Mouse (Mus musculus): ENCODE measurements around the gene Gm9936. TPM values are rescaled to one million over a fixed set of nuclear protein-coding genes. Genes with fewer than 3 reads are reported as not detected.
"Not testable (repeated sequence)": the region's sequence is repeated elsewhere in the genome, so short reads cannot be mapped to it uniquely, and the experiment has no call there.

Gm9936 gene
- total and polyA plus RNA-seq, 3 experiments = 0.22 TPM; not detected in 2

DNA sequence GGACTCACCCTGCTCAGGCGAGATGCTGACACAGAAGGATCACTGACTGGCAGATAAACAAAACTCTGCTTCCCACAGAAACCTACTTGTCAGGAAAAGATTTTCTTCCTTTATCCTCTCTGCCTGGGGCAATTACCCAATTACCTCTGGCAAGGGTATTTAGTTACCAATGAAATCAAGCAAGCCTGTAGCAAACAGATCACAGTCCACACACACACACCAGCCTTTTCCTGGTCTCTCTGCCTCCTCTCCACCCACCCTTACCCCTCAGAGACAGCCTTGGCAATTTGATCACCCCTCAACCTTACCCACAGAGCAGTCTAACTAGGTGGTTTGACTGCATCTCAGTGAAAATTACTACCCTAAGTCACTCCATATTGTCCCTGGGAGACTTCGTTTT is 30.5 kb upstream of the Gm9936 start:
- no peak for DNase-seq (ENCODE audit: low spot score)
- Histone ChIP-seq H3K9me3 (replicated peaks) (no peaks in the 10 kb centered on the region), H3K27me3 (ENCODE audit: insufficient read depth, low read length) (peaks cover 27% of the 10 kb centered on the region), H3K4me1 (ENCODE audit: insufficient read depth, low read depth, low read length) (no peaks in the 10 kb centered on the region), H3K4me3 (ENCODE audit: low read depth, low read length) (no peak overlapping the region), H3K36me3 (replicated peaks) (no peaks in the 10 kb centered on the region)
- ATAC-seq (ENCODE audit: extremely low read depth, insufficient number of reproducible peaks, low FRiP score, poor library complexity, severe bottlenecking) = no peak
- TF ChIP-seq CTCF (IDR thresholded peaks at IDR 0.05; ENCODE audit: low read depth, low read length) (no peak), GATA2 (IDR thresholded peaks at IDR 0.05; ENCODE audit: borderline replicate concordance, low read depth, low read length) (no peak), TAL1 (conservative IDR thresholded peaks at IDR 0.05; ENCODE audit: low read depth, low read length) (no peak), POLR2AphosphoS5 (IDR thresholded peaks at IDR 0.05; ENCODE audit: insufficient replicate concordance, low read depth, low read length) (no peak), GATA1 (IDR thresholded peaks at IDR 0.05; ENCODE audit: borderline replicate concordance, low read length) (no peak)

DNA sequence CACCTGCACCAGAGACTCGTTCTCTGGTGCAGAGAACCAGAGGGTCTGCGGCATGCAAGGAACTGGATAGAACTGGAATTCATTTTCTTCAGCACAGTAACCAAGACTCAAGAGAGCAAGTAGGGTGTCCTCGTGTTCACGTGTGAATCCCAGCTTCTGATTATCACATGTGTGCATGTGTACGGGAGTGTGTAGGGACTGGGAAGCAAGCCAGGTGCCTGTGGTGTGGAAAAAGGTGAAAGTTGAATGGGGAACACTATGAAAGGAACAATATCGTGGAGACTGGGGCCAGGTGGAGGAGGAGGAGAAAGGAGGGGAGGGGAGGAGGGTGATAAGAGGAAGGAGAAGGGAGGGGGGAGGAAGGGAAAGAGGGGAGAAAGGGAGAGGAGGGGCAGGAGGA is 28.3 kb upstream of the Gm9936 start:
- ATAC-seq (ENCODE audit: extremely low read depth, insufficient number of reproducible peaks, low FRiP score, poor library complexity, severe bottlenecking) (no peak), DNase-seq (ENCODE audit: low spot score) (no peak)
- Histone ChIP-seq H3K4me3 (ENCODE audit: low read depth, low read length) (no peak overlapping the region), H3K4me1 (ENCODE audit: insufficient read depth, low read depth, low read length) (no peaks in the 10 kb centered on the region), H3K9me3 (replicated peaks) (no peaks in the 10 kb centered on the region), H3K36me3 (replicated peaks) (no peaks in the 10 kb centered on the region), H3K27me3 (ENCODE audit: insufficient read depth, low read length) (peaks cover 34% of the 10 kb centered on the region)
- no peak for TF ChIP-seq TAL1 (conservative IDR thresholded peaks at IDR 0.05; ENCODE audit: low read depth, low read length)
- no peak for TF ChIP-seq GATA2 (IDR thresholded peaks at IDR 0.05; ENCODE audit: borderline replicate concordance, low read depth, low read length)
- TF ChIP-seq POLR2AphosphoS5 (IDR thresholded peaks at IDR 0.05; ENCODE audit: insufficient replicate concordance, low read depth, low read length) = no peak
- no peak for TF ChIP-seq GATA1 (IDR thresholded peaks at IDR 0.05; ENCODE audit: borderline replicate concordance, low read length)
- no peak for TF ChIP-seq CTCF (IDR thresholded peaks at IDR 0.05; ENCODE audit: low read depth, low read length)

DNA sequence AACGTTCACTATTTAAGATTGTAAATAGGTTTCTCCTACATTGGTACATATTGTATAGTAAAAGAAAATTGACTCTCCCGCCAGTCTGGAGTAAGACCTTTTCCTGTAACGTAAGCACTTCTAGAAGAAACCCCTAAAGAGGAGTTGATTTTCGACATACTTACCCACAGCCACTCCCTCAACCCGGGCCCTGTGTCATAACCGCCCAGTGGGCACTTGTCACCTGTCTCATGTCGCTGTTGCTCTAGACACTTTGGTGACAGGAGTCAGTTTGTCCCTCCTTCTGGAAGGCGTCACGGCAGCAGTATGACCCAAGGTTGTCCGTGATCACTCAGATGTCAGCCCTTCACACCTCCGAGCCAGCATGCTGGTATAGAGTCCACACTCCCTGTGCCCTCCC is 24.5 kb upstream of the Gm9936 start:
- TF ChIP-seq GATA2 (IDR thresholded peaks at IDR 0.05; ENCODE audit: borderline replicate concordance, low read depth, low read length) (no peak), POLR2AphosphoS5 (IDR thresholded peaks at IDR 0.05; ENCODE audit: insufficient replicate concordance, low read depth, low read length) (no peak), TAL1 (conservative IDR thresholded peaks at IDR 0.05; ENCODE audit: low read depth, low read length) (no peak), CTCF (IDR thresholded peaks at IDR 0.05; ENCODE audit: low read depth, low read length) (no peak), GATA1 (IDR thresholded peaks at IDR 0.05; ENCODE audit: borderline replicate concordance, low read length) (no peak)
- Histone ChIP-seq H3K4me1 (ENCODE audit: insufficient read depth, low read depth, low read length) (no peaks in the 10 kb centered on the region), H3K27me3 (ENCODE audit: insufficient read depth, low read length) (peaks cover 33% of the 10 kb centered on the region), H3K9me3 (replicated peaks) (no peaks in the 10 kb centered on the region), H3K4me3 (ENCODE audit: low read depth, low read length) (no peak overlapping the region), H3K36me3 (replicated peaks) (no peaks in the 10 kb centered on the region)
- DNase-seq (ENCODE audit: low spot score) = no peak
- no peak for ATAC-seq (ENCODE audit: extremely low read depth, insufficient number of reproducible peaks, low FRiP score, poor library complexity, severe bottlenecking)

- peaks cover 34% of the 10 kb centered on the region for H3K27me3 ChIP-seq (ENCODE audit: insufficient read depth, low read length)
- not testable (repeated sequence) for H3K4me1 ChIP-seq (ENCODE audit: insufficient read depth, low read depth, low read length); DNase-seq (ENCODE audit: low spot score); H3K9me3 ChIP-seq (replicated peaks); H3K4me3 ChIP-seq (ENCODE audit: low read depth, low read length); H3K36me3 ChIP-seq (replicated peaks); ATAC-seq (ENCODE audit: extremely low read depth, insufficient number of reproducible peaks, low FRiP score, poor library complexity, severe bottlenecking)
Observed at GRCm38 (mm10) chr5:114882319-114882718, 23.8 kb upstream of the Gm9936 start.

- no peak for TF ChIP-seq GATA2 (IDR thresholded peaks at IDR 0.05; ENCODE audit: borderline replicate concordance, low read depth, low read length)
- TF ChIP-seq CTCF (IDR thresholded peaks at IDR 0.05; ENCODE audit: low read depth, low read length) = no peak
- no peak for TF ChIP-seq TAL1 (conservative IDR thresholded peaks at IDR 0.05; ENCODE audit: low read depth, low read length)
- no peak for TF ChIP-seq POLR2AphosphoS5 (IDR thresholded peaks at IDR 0.05; ENCODE audit: insufficient replicate concordance, low read depth, low read length)
- TF ChIP-seq GATA1 (IDR thresholded peaks at IDR 0.05; ENCODE audit: borderline replicate concordance, low read length) = no peak
- no peaks in the 10 kb centered on the region for H3K36me3 ChIP-seq (replicated peaks)
- ATAC-seq (ENCODE audit: extremely low read depth, insufficient number of reproducible peaks, low FRiP score, poor library complexity, severe bottlenecking) (no peak), DNase-seq (ENCODE audit: low spot score) (no peak)
- H3K27me3 ChIP-seq (ENCODE audit: insufficient read depth, low read length) = peaks cover 30% of the 10 kb centered on the region
- no peaks in the 10 kb centered on the region for H3K4me1 ChIP-seq (ENCODE audit: insufficient read depth, low read depth, low read length)
- H3K4me3 ChIP-seq (ENCODE audit: low read depth, low read length) = no peak overlapping the region
- H3K9me3 ChIP-seq (replicated peaks) = no peaks in the 10 kb centered on the region
Observed at GRCm38 (mm10) chr5:114879399-114879798, 20.9 kb upstream of the Gm9936 start.

- Histone ChIP-seq H3K4me3 (ENCODE audit: low read depth, low read length) (no peak overlapping the region), H3K36me3 (replicated peaks) (no peaks in the 10 kb centered on the region)
Observed at GRCm38 (mm10) chr5:114877487-114877886, 19.0 kb upstream of the Gm9936 start.

GRCm38 (mm10) chr5:114876331-114876730 is 17.8 kb upstream of the Gm9936 start:
- DNase-seq (ENCODE audit: low spot score) = no peak
- Histone ChIP-seq H3K36me3 (replicated peaks) (no peaks in the 10 kb centered on the region), H3K4me1 (ENCODE audit: insufficient read depth, low read depth, low read length) (no peaks in the 10 kb centered on the region), H3K27me3 (ENCODE audit: insufficient read depth, low read length) (peaks cover 33% of the 10 kb centered on the region), H3K4me3 (ENCODE audit: low read depth, low read length) (no peak overlapping the region), H3K9me3 (replicated peaks) (no peaks in the 10 kb centered on the region)
- TF ChIP-seq GATA1 (IDR thresholded peaks at IDR 0.05; ENCODE audit: borderline replicate concordance, low read length) (no peak), CTCF (IDR thresholded peaks at IDR 0.05; ENCODE audit: low read depth, low read length) (no peak), GATA2 (IDR thresholded peaks at IDR 0.05; ENCODE audit: borderline replicate concordance, low read depth, low read length) (no peak), TAL1 (conservative IDR thresholded peaks at IDR 0.05; ENCODE audit: low read depth, low read length) (no peak), POLR2AphosphoS5 (IDR thresholded peaks at IDR 0.05; ENCODE audit: insufficient replicate concordance, low read depth, low read length) (no peak)
- ATAC-seq (ENCODE audit: extremely low read depth, insufficient number of reproducible peaks, low FRiP score, poor library complexity, severe bottlenecking) = no peak

More at GRCm38 (mm10) chr5:114877487-114877886, 19.0 kb upstream of the Gm9936 start:
- no peaks in the 10 kb centered on the region for H3K9me3 ChIP-seq (replicated peaks)
- H3K4me1 ChIP-seq (ENCODE audit: insufficient read depth, low read depth, low read length) = no peaks in the 10 kb centered on the region
- ATAC-seq (ENCODE audit: extremely low read depth, insufficient number of reproducible peaks, low FRiP score, poor library complexity, severe bottlenecking) (no peak), DNase-seq (ENCODE audit: low spot score) (no peak)
- peaks cover 29% of the 10 kb centered on the region for H3K27me3 ChIP-seq (ENCODE audit: insufficient read depth, low read length)
- no peak for TF ChIP-seq POLR2AphosphoS5 (IDR thresholded peaks at IDR 0.05; ENCODE audit: insufficient replicate concordance, low read depth, low read length)

All from G1E (cell line).